Mouse (Mus musculus): Measurements from ENCODE around the gene Rgl2. TPM values are rescaled to one million over a fixed set of nuclear protein-coding genes. Genes with fewer than 3 reads are reported as not detected.

Rgl2 gene
- total RNA-seq, 1 experiment = 65.8 TPM

GRCm38 (mm10) chr17:33931947-33932346 is 2.6 kb downstream of the Rgl2 start:
- Histone ChIP-seq H3K4me1 (ENCODE audit: control insufficient read depth in 2 of 2, insufficient read depth in 2 of 2, low read length in 2 of 2, poor library complexity in 1 of 2) (peaks cover 0 to 27% of the 10 kb centered on the region in 2 experiments; a peak in 1 of 4 replicates), H3K36me3 (ENCODE audit: control insufficient read depth, insufficient read depth, low read length, poor library complexity, severe bottlenecking) (peaks cover 24% of the 10 kb centered on the region), H3K9ac (ENCODE audit: insufficient read depth, low read depth, low read length, poor library complexity, severe bottlenecking) (no peak overlapping the region), H3K4me3 (ENCODE audit: insufficient read depth in 1 of 2, low read depth in 1 of 2, low read length in 2 of 2, poor library complexity in 1 of 2, severe bottlenecking in 1 of 2) (no peak overlapping the region), H3K9me3 (ENCODE audit: control insufficient read depth, insufficient read depth, low read depth, low read length) (no peaks in the 10 kb centered on the region), H3K27ac (ENCODE audit: insufficient read depth, low read depth, low read length, poor library complexity, severe bottlenecking) (no peak overlapping the region)
- TF ChIP-seq HCFC1 (IDR thresholded peaks at IDR 0.05; ENCODE audit: borderline replicate concordance, insufficient read depth, low read length) (no peak), MAFK (IDR thresholded peaks at IDR 0.05; ENCODE audit: insufficient read depth, low read depth, low read length) (no peak), ZC3H11A (IDR thresholded peaks at IDR 0.05; ENCODE audit: borderline replicate concordance, low read depth, low read length) (no peak), ZNF384 (IDR thresholded peaks at IDR 0.05; ENCODE audit: low read depth, low read length) (no peak)
- DNase-seq (ENCODE audit: low read depth, low spot score) = no peak
- in situ Hi-C loops (cut with MboI; ENCODE audit: low sequenced_read_pairs in 2 of 2, unreplicated experiment in 2 of 2) = no loop called here

GRCm38 (mm10) chr17:33932448-33932847 is 3.1 kb downstream of the Rgl2 start:
- in situ Hi-C loops (cut with MboI; ENCODE audit: low sequenced_read_pairs in 2 of 2, unreplicated experiment in 2 of 2) = no loop called here
- no peak overlapping the region for H3K9ac ChIP-seq (ENCODE audit: insufficient read depth, low read depth, low read length, poor library complexity, severe bottlenecking)
- H3K4me1 ChIP-seq (ENCODE audit: control insufficient read depth in 2 of 2, insufficient read depth in 2 of 2, low read length in 2 of 2, poor library complexity in 1 of 2) = peaks cover 0 to 28% of the 10 kb centered on the region in 2 experiments; a peak in 1 of 4 replicates
- H3K4me3 ChIP-seq (ENCODE audit: insufficient read depth in 1 of 2, low read depth in 1 of 2, low read length in 2 of 2, poor library complexity in 1 of 2, severe bottlenecking in 1 of 2) = no peak overlapping the region
- H3K27ac ChIP-seq (ENCODE audit: insufficient read depth, low read depth, low read length, poor library complexity, severe bottlenecking) = no peak overlapping the region
- no peak for DNase-seq (ENCODE audit: low read depth, low spot score)
- H3K9me3 ChIP-seq (ENCODE audit: control insufficient read depth, insufficient read depth, low read depth, low read length) = no peaks in the 10 kb centered on the region
- TF ChIP-seq HCFC1 (IDR thresholded peaks at IDR 0.05; ENCODE audit: borderline replicate concordance, insufficient read depth, low read length) (no peak), MAFK (IDR thresholded peaks at IDR 0.05; ENCODE audit: insufficient read depth, low read depth, low read length) (no peak), ZNF384 (IDR thresholded peaks at IDR 0.05; ENCODE audit: low read depth, low read length) (no peak), ZC3H11A (IDR thresholded peaks at IDR 0.05; ENCODE audit: borderline replicate concordance, low read depth, low read length) (no peak), CHD2 (IDR thresholded peaks at IDR 0.05; ENCODE audit: low read depth, low read length) (no peak)
- H3K36me3 ChIP-seq (ENCODE audit: control insufficient read depth, insufficient read depth, low read length, poor library complexity, severe bottlenecking) = peaks cover 29% of the 10 kb centered on the region

GRCm38 (mm10) chr17:33932970-33933369 is 3.6 kb downstream of the Rgl2 start:
- in situ Hi-C loops (cut with MboI; ENCODE audit: low sequenced_read_pairs in 2 of 2, unreplicated experiment in 2 of 2) = no loop called here
- peaks cover 0 to 28% of the 10 kb centered on the region in 2 experiments; a peak in 1 of 4 replicates for H3K4me1 ChIP-seq (ENCODE audit: control insufficient read depth in 2 of 2, insufficient read depth in 2 of 2, low read length in 2 of 2, poor library complexity in 1 of 2)
- H3K36me3 ChIP-seq (ENCODE audit: control insufficient read depth, insufficient read depth, low read length, poor library complexity, severe bottlenecking) = peaks cover 32% of the 10 kb centered on the region
- H3K9ac ChIP-seq (ENCODE audit: insufficient read depth, low read depth, low read length, poor library complexity, severe bottlenecking) = peak overlapping the region; percentile 42; the same call in 1 of the 2 replicates
- DNase-seq (ENCODE audit: low read depth, low spot score) = no peak
- no peak overlapping the region for H3K27ac ChIP-seq (ENCODE audit: insufficient read depth, low read depth, low read length, poor library complexity, severe bottlenecking)
- H3K9me3 ChIP-seq (ENCODE audit: control insufficient read depth, insufficient read depth, low read depth, low read length) = no peaks in the 10 kb centered on the region
- TF ChIP-seq HCFC1 (IDR thresholded peaks at IDR 0.05; ENCODE audit: borderline replicate concordance, insufficient read depth, low read length) (no peak), ZC3H11A (IDR thresholded peaks at IDR 0.05; ENCODE audit: borderline replicate concordance, low read depth, low read length) (no peak), CHD2 (IDR thresholded peaks at IDR 0.05; ENCODE audit: low read depth, low read length) (no peak)
- H3K4me3 ChIP-seq (ENCODE audit: insufficient read depth in 1 of 2, low read depth in 1 of 2, low read length in 2 of 2, poor library complexity in 1 of 2, severe bottlenecking in 1 of 2) = peak overlapping the region in 1 of 2 experiments; percentile 27; a peak in 2 of 4 replicates

GRCm38 (mm10) chr17:33935422-33936055 is 6.2 kb downstream of the Rgl2 start:
- DNase-seq (ENCODE audit: low read depth, low spot score) = no peak
- Histone ChIP-seq H3K27ac (ENCODE audit: insufficient read depth, low read depth, low read length, poor library complexity, severe bottlenecking) (no peak overlapping the region), H3K4me3 (ENCODE audit: insufficient read depth in 1 of 2, low read depth in 1 of 2, low read length in 2 of 2, poor library complexity in 1 of 2, severe bottlenecking in 1 of 2) (no peak overlapping the region), H3K36me3 (ENCODE audit: control insufficient read depth, insufficient read depth, low read length, poor library complexity, severe bottlenecking) (peaks cover 36% of the 10 kb centered on the region), H3K9me3 (ENCODE audit: control insufficient read depth, insufficient read depth, low read depth, low read length) (no peaks in the 10 kb centered on the region), H3K4me1 (ENCODE audit: control insufficient read depth in 2 of 2, insufficient read depth in 2 of 2, low read length in 2 of 2, poor library complexity in 1 of 2) (peaks cover 0 to 32% of the 10 kb centered on the region in 2 experiments; a peak in 1 of 4 replicates), H3K9ac (ENCODE audit: insufficient read depth, low read depth, low read length, poor library complexity, severe bottlenecking) (no peak overlapping the region)
- in situ Hi-C loops (cut with MboI; ENCODE audit: low sequenced_read_pairs in 2 of 2, unreplicated experiment in 2 of 2) = no loop called here
- TF ChIP-seq MAFK (IDR thresholded peaks at IDR 0.05; ENCODE audit: insufficient read depth, low read depth, low read length) (no peak), ZC3H11A (IDR thresholded peaks at IDR 0.05; ENCODE audit: borderline replicate concordance, low read depth, low read length) (no peak), CHD2 (IDR thresholded peaks at IDR 0.05; ENCODE audit: low read depth, low read length) (no peak), ZNF384 (IDR thresholded peaks at IDR 0.05; ENCODE audit: low read depth, low read length) (no peak), HCFC1 (IDR thresholded peaks at IDR 0.05; ENCODE audit: borderline replicate concordance, insufficient read depth, low read length) (no peak)
